Mouse (Mus musculus) layer of hippocampus, adult 2 months (tissue): ENCODE results near the gene Tmem59l. TPM values are rescaled to one million over a fixed set of nuclear protein-coding genes. Genes with fewer than 3 reads are reported as not detected.

Experiments
- DNase-seq, 2 experiments: peaks; one replicate each; pipeline ENCODE4 v3.0.0; 2022; ENCODE audit warnings: low spot score in 2 of 2
- H3K27ac ChIP-seq: fragments of 200-600 bp; 2 replicates; pipeline ENCODE4 v1.8.1; 2022
- H3K4me3 ChIP-seq: fragments of 200-600 bp; 2 replicates; pipeline ENCODE4 v1.8.1; 2022; ENCODE audit warnings: mild to moderate bottlenecking
- CTCF ChIP-seq: fragments of 200-600 bp; conservative IDR thresholded peaks from 2 replicates; pipeline ENCODE4 v1.8.1; 2022; ENCODE audit warnings: antibody characterized with exemption, mild to moderate bottlenecking, moderate library complexity
- total RNA-seq, 2 experiments: library from RNA; stranded (reverse); gene quantifications; 2 replicates each; pipeline ENCODE4 v1.2.3; 2021

Tmem59l gene
- total RNA-seq, 2 experiments from 2014 or later: 321 to 339 TPM

GRCm38 (mm10) chr8:70490061-70490879, 3.1 kb upstream of the Tmem59l start:
- no peak for TF ChIP-seq CTCF
- H3K4me3 ChIP-seq: no peak overlapping the region
- DNase-seq: no peak
- H3K27ac ChIP-seq: no peak overlapping the region

GRCm38 (mm10) chr8:70489576-70489975, 2.4 kb upstream of the Tmem59l start:
- no peak for DNase-seq
- peak overlapping the region; percentile 28 for H3K4me3 ChIP-seq
- no peak for TF ChIP-seq CTCF
- H3K27ac ChIP-seq: no peak overlapping the region

- no peak for DNase-seq
- Histone ChIP-seq H3K4me3 (peak overlapping the region; percentile 28), H3K27ac (no peak overlapping the region)
- TF ChIP-seq CTCF: no peak
These were observed 1.8 kb upstream of the Tmem59l start for GRCm38 (mm10) chr8:70488931-70489470.

GRCm38 (mm10) chr8:70487993-70488796, 1.0 kb upstream of the Tmem59l start:
- peak overlapping the region; percentile 28 for H3K27ac ChIP-seq
- no peak for DNase-seq
- H3K4me3 ChIP-seq: peak overlapping the region; percentile 43
- no peak for TF ChIP-seq CTCF

GRCm38 (mm10) chr8:70486191-70486681, 922 bp downstream of the Tmem59l start:
- no peak for TF ChIP-seq CTCF
- peak overlapping the region; percentile 81 for H3K4me3 ChIP-seq
- DNase-seq: no peak
- H3K27ac ChIP-seq: peak overlapping the region; percentile 97

GRCm38 (mm10) chr8:70482943-70483342, 4.2 kb downstream of the Tmem59l start:
- no peak for DNase-seq
- Histone ChIP-seq H3K4me3 (no peak overlapping the region), H3K27ac (peak overlapping the region; percentile 91; the same call in 1 of the 2 replicates)
- TF ChIP-seq CTCF: no peak

- DNase-seq: peak; percentile 72 to 90
- H3K4me3 ChIP-seq: no peak overlapping the region
- peak; percentile 27; the same call in 1 of the 2 replicates for TF ChIP-seq CTCF
- peak overlapping the region; percentile 91 for H3K27ac ChIP-seq
These were observed 5.2 kb downstream of the Tmem59l start for GRCm38 (mm10) chr8:70481908-70482307.

- Histone ChIP-seq H3K27ac (no peak overlapping the region), H3K4me3 (peak overlapping the region; percentile 97)
- no peak for DNase-seq
- TF ChIP-seq CTCF: no peak
These were observed 9.7 kb downstream of the Tmem59l start for GRCm38 (mm10) chr8:70477269-70477982.

GRCm38 (mm10) chr8:70476333-70477268, 10.6 kb downstream of the Tmem59l start, which contains the start of gene Klhl26:
TSS of gene Klhl26 (minus strand) at chr8:70476968.
- DNase-seq: peak; percentile 91 to 94
- TF ChIP-seq CTCF: no peak
- Histone ChIP-seq H3K27ac (peak within 1 kb of the TSS; percentile 97), H3K4me3 (peak within 1 kb of the TSS; percentile 97)

GRCm38 (mm10) chr8:70471856-70472255, 15.3 kb downstream of the Tmem59l start:
- H3K4me3 ChIP-seq: no peak overlapping the region
- H3K27ac ChIP-seq: no peak overlapping the region
- DNase-seq: no peak
- TF ChIP-seq CTCF: no peak

GRCm38 (mm10) chr8:70469938-70470337, 17.2 kb downstream of the Tmem59l start:
- no peak for DNase-seq
- H3K27ac ChIP-seq: peak overlapping the region; percentile 88
- H3K4me3 ChIP-seq: no peak overlapping the region
- no peak for TF ChIP-seq CTCF
